Mouse (Mus musculus): ENCODE results near the gene Sstr5.

Sstr5 gene

DNA sequence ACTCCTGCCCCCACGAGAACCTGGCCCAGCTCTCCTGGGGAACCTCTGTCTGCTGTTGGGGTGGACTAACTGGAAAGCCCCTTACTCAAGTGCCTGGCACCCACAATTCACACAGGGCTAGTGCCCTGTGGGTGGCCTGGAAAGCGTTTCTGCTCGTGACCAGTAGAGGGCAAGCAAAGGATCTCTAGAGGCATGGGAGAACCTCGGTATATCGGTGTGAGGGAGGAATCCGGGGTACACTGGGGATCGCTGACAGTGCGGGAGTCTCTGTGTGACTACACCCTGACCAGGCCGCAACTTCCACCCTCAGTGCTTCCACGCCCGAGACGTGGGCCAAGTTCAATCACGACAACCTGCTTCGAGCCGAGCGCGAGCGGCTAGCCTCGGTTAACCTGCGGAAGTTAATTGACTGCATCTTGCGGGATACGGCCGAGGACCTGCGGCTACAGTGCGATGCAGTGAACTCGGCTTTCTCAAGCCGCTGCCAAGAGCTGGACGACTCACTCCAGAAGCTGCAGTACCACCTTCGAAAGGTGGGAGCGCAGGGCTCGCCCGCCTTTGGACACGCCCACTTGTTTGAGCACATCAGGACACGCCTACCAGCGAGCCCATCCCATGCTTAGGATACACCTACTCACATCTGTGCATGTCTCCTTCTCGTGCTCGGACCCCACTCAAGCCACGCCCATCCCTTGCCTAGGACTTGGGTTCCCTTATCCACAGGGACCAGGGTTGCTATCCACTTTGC is 22.6 kb downstream of the Sstr5 start:
- peak; percentile 54 for DNase-seq (ENCODE audit: low read depth, low spot score)

DNA sequence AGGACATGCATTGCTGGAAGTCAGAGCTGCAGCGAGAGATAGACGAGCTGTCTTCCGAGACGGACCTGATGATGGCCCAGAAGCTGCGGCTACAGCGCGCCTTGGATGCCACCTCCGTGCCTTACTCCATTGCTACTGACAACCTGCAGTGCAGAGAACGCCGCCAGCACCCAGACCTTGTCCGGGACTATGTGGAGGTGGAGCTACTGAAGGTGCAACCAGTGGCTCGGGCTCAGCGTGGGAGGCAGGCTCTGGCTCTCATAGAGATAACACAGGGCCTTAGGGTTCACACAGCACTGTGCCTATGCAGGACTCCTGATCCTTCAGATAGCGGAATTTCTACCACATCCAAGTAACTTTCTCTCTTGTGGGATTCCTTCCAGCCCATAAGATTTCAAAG is 25.0 kb downstream of the Sstr5 start:
- no peak for DNase-seq (ENCODE audit: low read depth, low spot score)

DNA sequence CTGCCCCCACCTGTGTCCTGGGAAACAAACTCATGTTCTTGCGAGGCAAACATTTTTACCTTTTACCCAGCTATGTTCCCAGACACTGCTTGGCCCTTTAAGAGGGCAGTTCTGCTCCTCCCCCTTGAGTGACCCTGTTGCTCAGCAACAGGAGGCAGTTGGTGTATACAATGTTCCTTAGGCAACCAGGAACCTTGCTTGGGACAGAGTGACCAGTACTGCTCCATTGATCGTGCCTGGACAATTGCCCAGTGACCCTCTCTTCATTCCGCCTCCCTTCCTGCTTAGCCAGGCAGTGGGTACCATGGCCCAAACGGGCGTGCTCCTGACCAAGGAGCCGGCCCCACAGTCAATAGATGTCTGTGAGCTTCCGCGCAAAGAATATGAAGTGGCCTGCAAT is 25.7 kb downstream of the Sstr5 start:
- DNase-seq (ENCODE audit: low read depth, low spot score) = no peak

DNA sequence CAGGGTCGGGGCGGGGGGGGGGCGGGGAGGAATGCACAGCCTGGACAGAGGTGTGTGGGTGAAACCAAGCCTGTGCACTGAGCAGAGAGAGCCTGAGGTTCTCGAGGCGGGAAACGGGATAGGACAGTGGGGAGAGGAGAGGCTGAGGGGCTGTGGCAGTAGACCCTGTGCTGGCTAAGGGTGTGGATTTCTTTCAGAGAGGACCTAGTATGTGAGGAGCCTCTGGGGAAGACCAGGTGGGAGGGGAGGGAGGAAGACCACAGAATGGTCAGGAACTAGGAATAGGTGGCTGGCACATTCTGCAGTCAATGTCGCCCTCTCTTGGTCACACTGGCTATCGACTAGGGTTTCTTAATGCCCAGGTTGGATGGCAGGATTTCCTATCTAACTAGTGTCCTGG is 27.3 kb downstream of the Sstr5 start:
- peak; percentile 56 for DNase-seq (ENCODE audit: low read depth, low spot score)

DNA sequence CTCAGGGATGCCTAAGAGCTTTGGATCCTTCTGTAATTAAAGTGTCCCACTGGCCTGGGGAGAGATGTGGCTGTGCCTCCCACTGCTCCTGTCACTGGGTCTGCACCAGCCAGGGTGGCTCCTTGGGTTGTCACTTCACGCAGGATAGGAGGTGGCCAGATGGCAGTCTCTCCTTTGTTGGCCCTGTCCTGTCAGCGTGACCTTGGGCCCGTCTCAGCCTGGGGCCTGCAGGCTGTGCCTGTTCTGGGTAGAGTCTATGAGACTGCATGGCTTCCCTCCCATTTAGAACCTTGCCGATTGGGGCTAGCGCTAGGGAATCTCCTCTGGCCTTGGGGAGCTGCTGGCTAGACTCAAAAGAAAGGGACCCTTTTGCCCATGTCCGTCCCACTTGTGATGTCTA is 28.8 kb downstream of the Sstr5 start:
- DNase-seq (ENCODE audit: low read depth, low spot score) = no peak

DNA sequence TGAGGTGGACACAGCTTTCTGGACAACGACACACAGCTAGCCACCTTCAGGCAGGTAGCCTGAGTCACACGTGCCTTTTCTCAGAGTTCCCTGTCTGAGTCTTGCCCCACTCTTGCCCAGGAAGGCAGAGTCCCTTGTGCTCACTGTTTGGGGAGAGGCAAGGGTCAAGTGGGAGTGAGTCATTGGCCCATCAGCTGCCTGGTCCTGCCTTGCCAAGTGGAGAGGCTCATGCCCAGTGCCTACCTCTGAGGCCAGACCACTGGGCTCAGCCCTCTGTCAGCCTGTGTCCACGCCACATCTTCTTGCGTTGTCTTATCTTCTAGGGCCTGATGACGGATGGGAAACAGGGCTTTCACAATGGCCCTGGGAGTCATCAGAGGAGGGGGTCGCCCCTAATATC is 29.3 kb downstream of the Sstr5 start:
- DNase-seq (ENCODE audit: low read depth, low spot score) = no peak

DNA sequence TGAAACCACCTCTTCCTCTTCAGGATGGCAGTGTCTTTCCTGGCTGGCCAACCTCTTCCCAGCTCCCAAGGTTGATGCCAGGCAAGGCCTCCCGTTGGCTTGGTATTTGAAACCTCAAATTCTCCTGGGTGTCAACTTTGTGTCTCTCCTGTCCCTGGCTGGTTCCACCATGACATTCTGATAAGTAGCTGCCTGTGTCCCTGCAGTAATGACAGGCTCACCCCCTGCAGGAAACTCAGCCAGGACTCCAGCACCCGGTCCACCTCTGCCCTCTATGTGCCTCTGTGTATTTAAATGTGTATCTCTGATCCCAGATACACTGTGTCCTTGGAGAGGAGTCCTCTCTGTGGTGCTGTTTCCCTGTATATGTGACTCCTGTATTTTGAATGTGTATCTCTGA is 30.8 kb downstream of the Sstr5 start:
- DNase-seq (ENCODE audit: low read depth, low spot score) = no peak

DNA sequence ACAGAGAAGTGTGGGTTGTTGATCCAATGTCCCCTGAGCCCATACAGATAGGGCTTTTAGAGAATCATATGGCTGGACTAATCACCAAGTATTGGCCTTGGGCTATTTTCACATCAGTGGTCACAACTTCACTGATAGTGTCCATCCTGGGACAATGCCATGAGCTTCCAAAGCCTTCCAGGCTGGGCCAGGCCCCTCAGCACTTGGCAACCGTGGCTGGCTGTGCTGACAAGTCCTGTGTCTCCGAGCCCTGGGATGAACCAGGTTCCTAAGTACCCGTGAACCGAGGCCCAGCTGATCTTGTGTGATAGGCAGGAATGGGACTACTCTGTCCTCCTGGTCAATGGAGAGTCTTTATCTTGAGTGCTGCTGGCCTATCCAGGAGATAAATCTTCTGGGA is 33.0 kb downstream of the Sstr5 start:
- DNase-seq (ENCODE audit: low read depth, low spot score) = no peak

DNA sequence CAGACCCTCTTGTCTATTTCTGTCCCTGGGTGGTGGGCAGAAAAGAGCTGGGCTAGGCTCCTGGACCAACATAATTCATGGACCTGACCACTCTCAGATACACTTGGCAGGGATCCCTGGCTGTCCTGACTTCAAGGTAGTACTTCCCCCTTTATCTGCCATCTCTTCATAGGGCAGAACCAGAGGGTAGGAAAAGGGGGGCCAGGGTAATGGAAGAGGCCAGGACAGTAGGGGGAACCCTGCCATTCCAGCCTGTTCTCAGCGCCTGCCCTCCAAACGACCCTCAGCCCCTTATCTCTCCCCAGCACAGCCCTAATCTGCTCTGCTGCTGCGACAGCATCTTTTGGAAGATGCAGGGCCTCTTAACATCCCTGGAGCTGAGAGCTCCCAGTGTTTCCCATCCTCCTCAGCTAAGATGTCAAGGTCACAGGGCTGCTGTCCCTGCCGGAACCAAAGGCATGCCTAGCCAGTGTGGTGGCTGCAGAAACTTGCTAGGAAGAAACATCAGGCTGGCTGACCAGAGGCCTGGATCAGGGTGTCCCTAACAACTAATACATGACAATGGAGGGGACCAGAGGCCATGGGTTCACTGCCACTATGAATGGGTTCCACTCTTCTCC is 33.7 kb downstream of the Sstr5 start:
- DNase-seq (ENCODE audit: low read depth, low spot score) = no peak

DNA sequence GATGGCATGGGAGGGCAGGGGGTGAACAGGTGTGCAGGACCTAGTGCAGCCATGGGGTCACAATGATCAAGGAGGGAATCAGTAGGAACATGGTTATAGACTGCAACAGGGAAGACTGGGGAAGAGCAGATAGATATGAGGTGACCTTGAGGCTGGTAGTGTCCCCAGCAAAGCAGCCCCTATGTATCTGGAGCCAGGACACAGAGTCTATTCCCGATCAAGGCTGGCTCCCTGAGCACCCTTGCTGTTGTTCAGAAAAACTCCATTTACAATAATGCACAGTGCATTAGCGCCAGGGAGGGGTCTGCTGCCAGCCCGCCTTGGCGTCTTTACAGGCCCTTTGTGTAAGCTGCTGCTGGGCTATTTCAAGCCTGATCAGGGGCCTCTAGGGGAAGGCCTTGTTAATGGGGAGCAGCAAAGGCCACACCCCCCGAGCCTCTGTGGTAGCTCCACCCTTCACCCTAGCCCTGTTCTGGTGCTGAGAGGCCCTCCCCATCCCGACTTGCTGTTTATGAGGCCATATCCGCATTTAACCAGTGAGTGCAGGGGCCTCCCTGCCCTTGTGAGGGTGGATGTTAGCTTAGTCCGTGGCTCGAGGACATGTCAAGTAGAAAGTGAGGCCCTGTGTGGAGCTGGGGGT is 34.7 kb downstream of the Sstr5 start:
- DNase-seq (ENCODE audit: low read depth, low spot score) = no peak

DNA sequence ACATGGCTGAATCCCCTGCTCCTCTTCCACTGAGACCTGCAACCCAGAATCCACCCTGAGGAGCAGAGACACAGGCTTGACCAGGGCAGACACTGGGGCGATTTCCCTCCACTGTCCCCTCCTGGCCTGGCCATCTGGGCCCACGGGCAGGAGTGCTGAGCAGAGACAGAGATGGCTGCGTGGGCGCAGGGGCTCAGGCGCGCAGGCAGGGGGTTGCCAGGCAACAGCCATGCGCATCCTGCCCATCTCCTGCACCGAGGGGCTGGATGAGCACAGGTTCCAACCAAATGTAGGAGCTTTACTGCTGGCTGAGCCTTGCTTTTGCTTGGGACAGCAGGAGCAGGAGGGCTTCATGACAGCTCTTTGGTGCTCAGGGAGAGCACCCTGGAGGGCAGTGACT is 40.5 kb downstream of the Sstr5 start:
- DNase-seq (ENCODE audit: low read depth, low spot score) = no peak

DNA sequence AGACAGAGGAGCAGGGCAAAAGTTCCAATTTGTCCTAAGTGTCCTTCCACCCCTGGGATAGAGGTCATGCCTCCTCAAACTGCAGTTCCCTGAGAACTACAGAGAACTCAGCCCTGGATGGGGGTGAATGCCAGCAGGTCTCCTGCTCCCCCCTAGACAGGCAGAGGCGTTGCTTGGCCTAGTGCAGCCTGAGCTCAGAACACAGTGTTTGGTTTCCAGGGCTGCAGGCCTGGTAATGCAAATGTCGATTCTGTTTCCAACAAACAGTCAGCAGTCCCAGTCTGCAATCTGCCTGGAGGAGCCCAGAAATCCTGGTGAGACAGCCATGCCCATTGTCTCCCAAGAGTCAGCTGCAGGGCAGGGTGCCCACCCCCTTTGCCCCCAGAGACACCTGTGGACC is 42.8 kb downstream of the Sstr5 start, which contains the start of gene Tekt4:
Gene Tekt4 (plus strand): TSS at position 344 of the 400 bp plus-strand sequence.
- DNase-seq (ENCODE audit: low read depth, low spot score) = no peak

DNA sequence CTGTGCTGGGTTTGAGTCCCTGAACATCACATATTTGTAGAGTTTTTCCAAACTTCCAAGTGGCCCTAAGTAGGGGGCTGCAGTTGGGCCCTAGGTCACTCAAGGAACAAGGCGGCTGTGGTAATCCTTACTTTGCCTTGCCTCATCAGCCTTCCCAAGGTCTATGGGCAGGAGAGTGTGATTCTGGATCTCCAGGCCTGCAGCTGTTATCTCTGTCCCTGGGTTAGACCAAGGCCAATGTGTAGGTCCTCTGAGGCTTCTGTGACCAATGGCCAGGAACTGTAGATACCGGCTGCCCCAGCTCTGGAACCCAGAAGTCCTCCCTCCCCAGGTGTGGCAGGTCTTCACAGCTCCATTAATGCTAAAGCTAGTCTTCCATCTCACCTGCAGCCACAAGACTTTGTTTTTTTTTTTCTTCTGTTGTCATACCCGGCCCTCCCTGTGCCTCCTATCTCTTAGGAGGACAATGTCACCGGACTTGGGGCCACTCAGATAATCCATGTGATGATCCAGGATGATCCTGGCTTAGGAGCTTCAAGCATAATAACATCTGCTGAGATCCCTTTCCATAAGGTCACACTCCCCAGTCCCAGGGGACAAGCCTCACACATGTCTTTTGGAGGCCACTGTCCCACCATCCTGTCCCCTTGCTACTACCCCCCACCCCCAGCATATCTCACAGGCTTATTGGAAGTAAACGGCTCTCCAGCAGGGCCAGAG is 44.7 kb downstream of the Sstr5 start:
- no peak for DNase-seq (ENCODE audit: low read depth, low spot score)

DNA sequence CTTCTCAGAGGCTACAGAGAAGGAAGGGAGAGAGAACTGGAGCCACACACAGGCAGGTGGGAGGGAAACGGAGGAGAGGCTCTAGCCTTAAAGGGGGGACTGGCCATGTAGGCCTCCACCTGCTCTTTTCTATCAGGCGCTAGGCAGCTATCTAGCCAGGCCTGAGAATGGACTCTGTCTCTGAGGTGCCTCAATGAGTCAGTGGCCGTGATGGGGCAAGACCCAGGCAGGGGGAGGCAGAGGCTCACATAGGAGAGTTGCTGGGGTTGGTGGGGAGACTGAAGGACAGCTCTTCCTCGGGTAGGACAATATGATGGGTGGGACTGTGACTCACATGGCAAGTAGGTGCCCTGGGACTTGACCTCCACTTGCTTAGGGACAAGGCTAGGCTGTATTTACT is 46.8 kb downstream of the Sstr5 start:
- DNase-seq (ENCODE audit: low read depth, low spot score) = no peak

DNA sequence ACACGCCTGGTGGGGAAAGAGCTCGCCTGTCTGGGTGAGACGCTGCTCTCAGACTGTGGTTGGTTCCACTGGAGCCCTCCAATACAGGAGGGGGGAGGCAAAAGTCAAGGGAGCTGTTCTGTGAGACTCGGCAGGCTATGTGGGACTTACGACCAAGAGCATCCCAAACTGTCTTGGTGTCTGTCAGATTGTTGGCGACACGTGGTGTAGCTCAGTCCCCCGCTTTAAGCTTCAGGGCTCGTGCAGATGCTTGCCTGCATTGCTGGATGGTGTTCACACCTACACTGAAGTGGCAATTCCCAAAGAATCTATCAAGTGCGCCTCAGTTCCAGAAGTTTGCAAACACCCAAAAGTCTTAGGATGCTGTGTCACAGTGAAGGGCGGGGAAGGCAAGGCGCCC is 49.2 kb downstream of the Sstr5 start:
- no peak for DNase-seq (ENCODE audit: low read depth, low spot score)

DNA sequence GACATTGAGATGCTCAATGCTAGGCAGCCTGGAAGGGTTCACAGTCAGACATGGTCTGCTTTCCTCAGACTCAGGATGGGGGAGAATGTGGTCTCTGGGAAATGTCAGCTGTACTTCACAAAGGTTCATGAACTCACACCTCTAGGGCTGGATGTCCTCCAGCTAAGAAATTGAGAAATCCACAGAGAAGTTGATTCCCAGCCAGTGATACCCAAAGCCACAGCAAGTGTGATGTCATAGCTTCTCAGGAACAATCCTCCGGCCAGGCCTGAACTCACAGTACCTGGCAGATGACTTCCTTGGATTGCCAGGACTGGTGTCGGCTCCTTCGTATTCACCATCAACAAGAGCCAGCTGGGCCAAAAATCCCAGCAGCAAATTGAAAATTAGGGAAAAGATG is 51.2 kb downstream of the Sstr5 start:
- no peak for DNase-seq (ENCODE audit: low read depth, low spot score)

DNA sequence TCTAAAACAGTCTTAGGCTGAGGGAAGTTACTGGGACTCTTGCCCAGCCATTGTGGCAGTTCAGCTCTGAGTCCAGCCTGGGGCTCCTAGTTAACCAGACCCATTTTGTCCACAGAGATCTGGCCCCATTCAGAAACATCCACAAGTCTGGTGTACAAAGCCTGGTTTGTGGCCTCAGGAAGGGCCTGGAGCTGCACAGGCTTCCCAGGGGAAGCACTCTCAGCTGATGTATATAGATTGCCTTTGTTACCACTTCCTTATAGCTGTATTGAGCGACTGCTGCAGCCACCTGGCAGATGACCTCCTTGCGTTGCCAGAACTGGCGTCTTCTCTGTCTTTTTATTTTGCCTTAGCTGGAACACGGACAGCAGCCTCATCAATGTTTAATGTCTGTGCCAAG is 52.0 kb downstream of the Sstr5 start:
- no peak for DNase-seq (ENCODE audit: low read depth, low spot score)

DNA sequence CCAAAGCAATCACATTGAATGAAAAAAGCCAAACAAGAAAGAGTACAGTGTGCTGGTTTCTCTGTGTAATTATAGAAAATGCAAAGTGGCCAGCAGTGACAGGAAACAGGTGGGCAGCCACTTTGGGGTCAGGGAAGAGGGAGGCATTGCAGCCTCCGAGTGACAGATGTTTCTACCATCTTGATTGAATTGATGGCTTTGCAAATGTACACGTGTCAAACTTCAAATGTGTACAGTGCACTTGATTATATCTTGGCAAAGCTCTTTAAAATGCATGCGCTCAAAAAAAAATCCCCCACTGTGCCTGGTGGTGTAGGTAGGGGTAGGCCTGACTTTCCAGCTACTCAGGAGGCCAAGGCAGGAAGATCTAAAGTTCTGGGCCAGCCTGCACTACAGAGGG is 54.2 kb downstream of the Sstr5 start:
- DNase-seq (ENCODE audit: low read depth, low spot score) = no peak

DNA sequence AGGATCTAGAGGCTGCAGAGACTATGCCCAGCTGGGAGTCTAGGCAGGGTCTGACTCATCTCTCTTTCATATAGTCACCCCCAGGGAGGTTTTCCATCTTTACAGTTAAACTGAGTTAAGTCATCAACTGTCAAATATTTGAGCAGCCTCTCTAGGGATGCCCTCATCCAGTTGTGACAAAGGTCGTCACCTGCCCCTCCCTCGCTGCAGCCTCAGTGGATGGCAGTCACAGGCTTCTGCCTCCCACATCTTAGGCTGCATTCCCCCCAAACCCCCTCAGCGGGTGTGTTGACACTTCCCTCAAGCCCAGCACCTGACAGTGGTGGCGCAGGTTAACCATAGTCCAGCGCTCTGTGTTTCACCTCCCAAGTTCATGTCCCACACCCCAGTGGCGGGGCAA is 55.7 kb downstream of the Sstr5 start:
- no peak for DNase-seq (ENCODE audit: low read depth, low spot score)

Measured in embryo, embryonic 11.5 days (tissue).